Mouse (Mus musculus) monocyte, adult 2 months (primary cell): ENCODE results near the gene Rnf103.

Source experiments
- DNase-seq, 2 experiments: peaks; one replicate each; pipeline ENCODE4 v3.0.0; 2022; ENCODE audit warnings: low spot score in 2 of 2, low read depth in 1 of 2

Rnf103 gene

GRCm38 (mm10) chr6:71492136-71492535 is 1.6 kb upstream of the Rnf103 start:
- no peak for DNase-seq

GRCm38 (mm10) chr6:71492756-71493674 is 679 bp upstream of the Rnf103 start:
- DNase-seq, result no peak

- DNase-seq, result peak; percentile 16 to 36
These were observed 787 bp downstream of the Rnf103 start for GRCm38 (mm10) chr6:71494341-71495020.

- no peak for DNase-seq
These were observed 6.9 kb downstream of the Rnf103 start for GRCm38 (mm10) chr6:71500575-71500974.

- DNase-seq, result no peak
These were observed 9.3 kb downstream of the Rnf103 start for GRCm38 (mm10) chr6:71503001-71503400.

GRCm38 (mm10) chr6:71503670-71504069 is 10.0 kb downstream of the Rnf103 start:
- DNase-seq, result no peak

- DNase-seq, result no peak
These were observed 10.4 kb downstream of the Rnf103 start for GRCm38 (mm10) chr6:71504091-71504490.

- no peak for DNase-seq
These were observed 12.0 kb downstream of the Rnf103 start for GRCm38 (mm10) chr6:71505671-71506070.

GRCm38 (mm10) chr6:71519476-71519875 is 25.8 kb downstream of the Rnf103 start:
- no peak for DNase-seq

- no peak for DNase-seq
These were observed 31.9 kb downstream of the Rnf103 start for GRCm38 (mm10) chr6:71525556-71525955.

- no peak for DNase-seq
These were observed 33.4 kb downstream of the Rnf103 start for GRCm38 (mm10) chr6:71527056-71527455.

GRCm38 (mm10) chr6:71527826-71528225 is 34.1 kb downstream of the Rnf103 start:
- DNase-seq, result no peak

- no peak for DNase-seq
These were observed 36.5 kb downstream of the Rnf103 start for GRCm38 (mm10) chr6:71530176-71530575.

GRCm38 (mm10) chr6:71537286-71537685 is 43.6 kb downstream of the Rnf103 start:
- DNase-seq, result no peak

- peak; percentile 92 to 96 for DNase-seq
These were observed 50.2 kb downstream of the Rnf103 start, which contains the start of gene Chmp3 for GRCm38 (mm10) chr6:71543686-71544499. Gene Chmp3 (plus strand): TSS chr6:71543797.

GRCm38 (mm10) chr6:71555507-71555951 is 61.8 kb downstream of the Rnf103 start:
- DNase-seq, result no peak

GRCm38 (mm10) chr6:71556826-71557225 is 63.1 kb downstream of the Rnf103 start:
- DNase-seq, result no peak
